Mouse (Mus musculus) cortical plate, adult 2 months (tissue): Measurements from ENCODE around the gene Dapk1.

Experiments
- CTCF ChIP-seq: fragments of 200-500 bp; IDR thresholded peaks from 2 replicates; pipeline ENCODE4 v1.5.1; 2011; ENCODE audit warnings: mild to moderate bottlenecking, control low read depth, low read length; ENCODE audit not compliant: insufficient read depth; ENCODE audit errors: extremely low read depth
- POLR2A ChIP-seq: fragments of 200-500 bp; IDR thresholded peaks from 2 replicates; pipeline ENCODE4 v1.6.1; 2011; ENCODE audit warnings: mild to moderate bottlenecking, low read length, control low read depth; ENCODE audit not compliant: insufficient read depth; ENCODE audit errors: extremely low read depth

- TF ChIP-seq CTCF: no peak
- TF ChIP-seq POLR2A: no peak
These were observed 207.9 kb downstream of the Dapk1 start for GRCm38 (mm10) chr13:60809690-60810089.
